Mouse (Mus musculus): ENCODE results near the gene Kcnma1. TPM values are rescaled to one million over a fixed set of nuclear protein-coding genes. Genes with fewer than 3 reads are reported as not detected.

Gene Kcnma1
- total RNA-seq, 1 experiment: 0.49 TPM

GRCm38 (mm10) chr14:23602054-23602453 lies 412.2 kb downstream of the Kcnma1 start:
- no peak overlapping the region for H3K27ac ChIP-seq (ENCODE audit: insufficient read depth, low read depth, low read length, poor library complexity, severe bottlenecking)
- TF ChIP-seq ZNF384 (IDR thresholded peaks at IDR 0.05; ENCODE audit: low read depth, low read length) (no peak), HCFC1 (IDR thresholded peaks at IDR 0.05; ENCODE audit: borderline replicate concordance, insufficient read depth, low read length) (no peak), CHD2 (IDR thresholded peaks at IDR 0.05; ENCODE audit: low read depth, low read length) (no peak), ZC3H11A (IDR thresholded peaks at IDR 0.05; ENCODE audit: borderline replicate concordance, low read depth, low read length) (no peak), MAFK (IDR thresholded peaks at IDR 0.05; ENCODE audit: insufficient read depth, low read depth, low read length) (no peak)
- H3K9me3 ChIP-seq (ENCODE audit: control insufficient read depth, insufficient read depth, low read depth, low read length): no peaks in the 10 kb centered on the region
- DNase-seq (ENCODE audit: low read depth, low spot score): no peak
- H3K9ac ChIP-seq (ENCODE audit: insufficient read depth, low read depth, low read length, poor library complexity, severe bottlenecking): no peak overlapping the region
- no peaks in the 10 kb centered on the region for H3K4me1 ChIP-seq (ENCODE audit: control insufficient read depth in 2 of 2, insufficient read depth in 2 of 2, low read length in 2 of 2, poor library complexity in 1 of 2)
- H3K4me3 ChIP-seq (ENCODE audit: insufficient read depth in 1 of 2, low read depth in 1 of 2, low read length in 2 of 2, poor library complexity in 1 of 2, severe bottlenecking in 1 of 2): no peak overlapping the region
- H3K36me3 ChIP-seq (ENCODE audit: control insufficient read depth, insufficient read depth, low read length, poor library complexity, severe bottlenecking): no peaks in the 10 kb centered on the region
- in situ Hi-C loops (cut with MboI; ENCODE audit: low sequenced_read_pairs in 2 of 2, unreplicated experiment in 2 of 2): no loop called here

GRCm38 (mm10) chr14:23594629-23595028 lies 419.7 kb downstream of the Kcnma1 start:
- no peaks in the 10 kb centered on the region for H3K9me3 ChIP-seq (ENCODE audit: control insufficient read depth, insufficient read depth, low read depth, low read length)
- TF ChIP-seq ZNF384 (IDR thresholded peaks at IDR 0.05; ENCODE audit: low read depth, low read length) (no peak), ZC3H11A (IDR thresholded peaks at IDR 0.05; ENCODE audit: borderline replicate concordance, low read depth, low read length) (no peak), HCFC1 (IDR thresholded peaks at IDR 0.05; ENCODE audit: borderline replicate concordance, insufficient read depth, low read length) (no peak), MAFK (IDR thresholded peaks at IDR 0.05; ENCODE audit: insufficient read depth, low read depth, low read length) (no peak), CHD2 (IDR thresholded peaks at IDR 0.05; ENCODE audit: low read depth, low read length) (no peak)
- H3K4me1 ChIP-seq (ENCODE audit: control insufficient read depth in 2 of 2, insufficient read depth in 2 of 2, low read length in 2 of 2, poor library complexity in 1 of 2): no peaks in the 10 kb centered on the region
- no peak overlapping the region for H3K9ac ChIP-seq (ENCODE audit: insufficient read depth, low read depth, low read length, poor library complexity, severe bottlenecking)
- no peak for DNase-seq (ENCODE audit: low read depth, low spot score)
- in situ Hi-C loops (cut with MboI; ENCODE audit: low sequenced_read_pairs in 2 of 2, unreplicated experiment in 2 of 2): loop anchor here (25.0 kb wide), 1 partner anchor 418 kb away; the partner anchor contains the start of gene Kcnma1 (in 2 of the 2)
- no peak overlapping the region for H3K4me3 ChIP-seq (ENCODE audit: insufficient read depth in 1 of 2, low read depth in 1 of 2, low read length in 2 of 2, poor library complexity in 1 of 2, severe bottlenecking in 1 of 2)
- H3K27ac ChIP-seq (ENCODE audit: insufficient read depth, low read depth, low read length, poor library complexity, severe bottlenecking): no peak overlapping the region
- no peaks in the 10 kb centered on the region for H3K36me3 ChIP-seq (ENCODE audit: control insufficient read depth, insufficient read depth, low read length, poor library complexity, severe bottlenecking)

- Histone ChIP-seq H3K4me1 (ENCODE audit: control insufficient read depth in 2 of 2, insufficient read depth in 2 of 2, low read length in 2 of 2, poor library complexity in 1 of 2) (no peaks in the 10 kb centered on the region), H3K9ac (ENCODE audit: insufficient read depth, low read depth, low read length, poor library complexity, severe bottlenecking) (no peak overlapping the region), H3K36me3 (ENCODE audit: control insufficient read depth, insufficient read depth, low read length, poor library complexity, severe bottlenecking) (no peaks in the 10 kb centered on the region), H3K27ac (ENCODE audit: insufficient read depth, low read depth, low read length, poor library complexity, severe bottlenecking) (no peak overlapping the region), H3K9me3 (ENCODE audit: control insufficient read depth, insufficient read depth, low read depth, low read length) (no peaks in the 10 kb centered on the region), H3K4me3 (ENCODE audit: insufficient read depth in 1 of 2, low read depth in 1 of 2, low read length in 2 of 2, poor library complexity in 1 of 2, severe bottlenecking in 1 of 2) (no peak overlapping the region)
- DNase-seq (ENCODE audit: low read depth, low spot score): no peak
- in situ Hi-C loops (cut with MboI; ENCODE audit: low sequenced_read_pairs in 2 of 2, unreplicated experiment in 2 of 2): loop anchor here (25.0 kb wide), 1 partner anchor 419 kb away; the partner anchor contains the start of gene Kcnma1 (in 2 of the 2)
- TF ChIP-seq ZC3H11A (IDR thresholded peaks at IDR 0.05; ENCODE audit: borderline replicate concordance, low read depth, low read length) (no peak), HCFC1 (IDR thresholded peaks at IDR 0.05; ENCODE audit: borderline replicate concordance, insufficient read depth, low read length) (no peak), ZNF384 (IDR thresholded peaks at IDR 0.05; ENCODE audit: low read depth, low read length) (no peak), MAFK (IDR thresholded peaks at IDR 0.05; ENCODE audit: insufficient read depth, low read depth, low read length) (no peak), CHD2 (IDR thresholded peaks at IDR 0.05; ENCODE audit: low read depth, low read length) (no peak)
Observed at GRCm38 (mm10) chr14:23592826-23593447, 421.4 kb downstream of the Kcnma1 start.

- no peak overlapping the region for H3K4me3 ChIP-seq (ENCODE audit: insufficient read depth in 1 of 2, low read depth in 1 of 2, low read length in 2 of 2, poor library complexity in 1 of 2, severe bottlenecking in 1 of 2)
- no peaks in the 10 kb centered on the region for H3K9me3 ChIP-seq (ENCODE audit: control insufficient read depth, insufficient read depth, low read depth, low read length)
- no peak for DNase-seq (ENCODE audit: low read depth, low spot score)
- H3K4me1 ChIP-seq (ENCODE audit: control insufficient read depth in 2 of 2, insufficient read depth in 2 of 2, low read length in 2 of 2, poor library complexity in 1 of 2): no peaks in the 10 kb centered on the region
- in situ Hi-C loops (cut with MboI; ENCODE audit: low sequenced_read_pairs in 2 of 2, unreplicated experiment in 2 of 2): loop anchor here (25.0 kb wide), 1 partner anchor 422 kb away; the partner anchor contains the start of gene Kcnma1 (in 2 of the 2)
- no peaks in the 10 kb centered on the region for H3K36me3 ChIP-seq (ENCODE audit: control insufficient read depth, insufficient read depth, low read length, poor library complexity, severe bottlenecking)
- TF ChIP-seq CHD2 (IDR thresholded peaks at IDR 0.05; ENCODE audit: low read depth, low read length): no peak
- TF ChIP-seq MAFK (IDR thresholded peaks at IDR 0.05; ENCODE audit: insufficient read depth, low read depth, low read length): no peak
- TF ChIP-seq ZNF384 (IDR thresholded peaks at IDR 0.05; ENCODE audit: low read depth, low read length): peak; percentile 55; the same call in 1 of the 2 replicates
- no peak overlapping the region for H3K9ac ChIP-seq (ENCODE audit: insufficient read depth, low read depth, low read length, poor library complexity, severe bottlenecking)
- no peak overlapping the region for H3K27ac ChIP-seq (ENCODE audit: insufficient read depth, low read depth, low read length, poor library complexity, severe bottlenecking)
Observed at GRCm38 (mm10) chr14:23589744-23590481, 424.4 kb downstream of the Kcnma1 start.

Measured in ES-E14 (cell line).